Mouse (Mus musculus) inflammation-experienced regulatory T-cells (primary cell): ENCODE measurements around the gene Tcstv1. TPM values are rescaled to one million over a fixed set of nuclear protein-coding genes. Genes with fewer than 3 reads are reported as not detected.

Experiments used
- polyA plus RNA-seq, 2 experiments: library from polyadenylated mRNA; unstranded; fragments of 100-300 nt; shearing (Covaris generic); gene quantifications; one replicate each; pipeline ENCODE4 v1.2.1; 2017

The Tcstv1 gene
- not detected for polyA plus RNA-seq

DNA sequence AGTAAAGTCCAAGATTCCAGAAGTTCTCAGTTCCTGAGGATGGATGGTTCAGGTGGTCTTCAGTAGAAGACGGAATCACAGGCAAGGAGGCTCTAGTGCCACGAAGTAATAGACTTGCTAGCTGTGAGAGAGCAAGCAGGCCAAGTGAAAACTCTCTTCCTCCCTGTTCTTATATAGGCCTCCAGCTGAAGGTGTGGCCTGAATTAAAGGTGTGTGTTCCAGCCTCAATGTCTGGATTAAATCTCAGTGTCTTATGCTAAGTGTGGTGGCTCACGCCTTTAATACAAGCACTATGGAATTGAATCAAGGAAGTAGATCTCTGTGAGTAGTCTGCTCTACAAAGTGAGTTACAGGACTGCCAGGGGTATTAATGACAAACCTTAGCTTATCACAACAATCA lies at the start of gene Tcstv1:
TSS of gene Tcstv1 (minus strand) at position 101 of the 400 bp plus-strand sequence.

DNA sequence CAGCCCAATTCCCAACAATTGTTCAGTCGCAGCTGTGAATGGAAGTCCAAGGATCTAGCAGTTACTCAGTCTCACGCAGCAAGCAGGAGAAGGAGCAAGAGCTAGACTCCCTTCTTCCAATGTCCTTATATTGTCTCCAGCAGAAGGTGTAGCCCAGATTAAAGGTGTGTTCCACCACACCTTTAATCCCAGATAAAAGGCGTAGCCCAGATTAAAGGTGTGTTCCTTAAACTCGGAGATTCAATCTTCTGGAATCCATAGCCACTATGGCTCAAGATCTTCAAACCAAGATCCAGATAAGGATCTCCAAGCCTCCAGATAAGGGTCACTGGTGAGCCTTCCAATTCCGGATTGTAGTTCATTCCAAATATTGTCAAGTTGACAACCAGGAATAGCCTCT lies 34.6 kb upstream of the Tcstv1 start, which contains the start of gene Gm21761:
TSS of gene Gm21761 (minus strand) at position 101 of the 400 bp plus-strand sequence.

Other genes with a start within 250 kb of the Tcstv1 start
- 10 to 100 TPM; 24.0 to 48.7 TPM for gene Hmgcs1, start 204.4 kb downstream of the Tcstv1 start, polyA plus RNA-seq
- 1 to 10 TPM in 1 of 2 experiments, under 1 TPM in 1; 0.52 to 1.5 TPM for gene Nim1k, start 138.9 kb downstream of the Tcstv1 start, polyA plus RNA-seq
- 10 to 100 TPM; 23.6 to 34.4 TPM for gene Zfp131, start 103.9 kb downstream of the Tcstv1 start, polyA plus RNA-seq
- not detected for gene AF067063, start 64.6 kb downstream of the Tcstv1 start, polyA plus RNA-seq
- not detected for gene D13Ertd608e, start 58.8 kb downstream of the Tcstv1 start, polyA plus RNA-seq
- gene Gm21761, start 34.5 kb upstream of the Tcstv1 start, polyA plus RNA-seq = 1 to 10 TPM in 1 of 2 experiments, not detected in 1; 1.1 TPM
- not detected for gene B020031M17Rik, start 56.0 kb upstream of the Tcstv1 start, polyA plus RNA-seq
- not detected for gene Gm36079, start 132.2 kb upstream of the Tcstv1 start, polyA plus RNA-seq
- 1 to 10 TPM in 1 of 2 experiments, not detected in 1; 1.1 TPM for gene Gm21188, start 157.4 kb upstream of the Tcstv1 start, polyA plus RNA-seq
- gene Gm20767, start 245.5 kb upstream of the Tcstv1 start, polyA plus RNA-seq = not detected